Mouse (Mus musculus) bone marrow macrophage, adult 2 months (primary cell): ENCODE measurements at regions not wholly inside any gene's neighbourhood (a gene's known extent, or its start where the extent isn't known, plus 50 kb on each side); places are given as distances from the start of the nearest gene placed in this dataset.

Source experiments
- H3K27ac ChIP-seq: 2 replicates; pipeline ENCODE4 v1.5.1; 2012; ENCODE audit warnings: low read depth, low read length; ENCODE audit not compliant: insufficient read depth
- H3K4me1 ChIP-seq: 2 replicates; pipeline ENCODE4 v1.6.1; 2012; ENCODE audit warnings: low read length; ENCODE audit not compliant: control insufficient read depth, insufficient read depth
- H3K4me3 ChIP-seq: 2 replicates; pipeline ENCODE4 v1.5.1; 2012; ENCODE audit warnings: mild to moderate bottlenecking, low read length, moderate library complexity; ENCODE audit not compliant: insufficient read depth
- CTCF ChIP-seq: IDR thresholded peaks from 2 replicates; pipeline ENCODE4 v1.5.1; 2012; ENCODE audit warnings: low read depth, mild to moderate bottlenecking, low read length, moderate library complexity
- POLR2A ChIP-seq: IDR thresholded peaks from 2 replicates; pipeline ENCODE4 v1.6.1; 2012; ENCODE audit warnings: mild to moderate bottlenecking, low read depth, low read length, borderline replicate concordance

DNA sequence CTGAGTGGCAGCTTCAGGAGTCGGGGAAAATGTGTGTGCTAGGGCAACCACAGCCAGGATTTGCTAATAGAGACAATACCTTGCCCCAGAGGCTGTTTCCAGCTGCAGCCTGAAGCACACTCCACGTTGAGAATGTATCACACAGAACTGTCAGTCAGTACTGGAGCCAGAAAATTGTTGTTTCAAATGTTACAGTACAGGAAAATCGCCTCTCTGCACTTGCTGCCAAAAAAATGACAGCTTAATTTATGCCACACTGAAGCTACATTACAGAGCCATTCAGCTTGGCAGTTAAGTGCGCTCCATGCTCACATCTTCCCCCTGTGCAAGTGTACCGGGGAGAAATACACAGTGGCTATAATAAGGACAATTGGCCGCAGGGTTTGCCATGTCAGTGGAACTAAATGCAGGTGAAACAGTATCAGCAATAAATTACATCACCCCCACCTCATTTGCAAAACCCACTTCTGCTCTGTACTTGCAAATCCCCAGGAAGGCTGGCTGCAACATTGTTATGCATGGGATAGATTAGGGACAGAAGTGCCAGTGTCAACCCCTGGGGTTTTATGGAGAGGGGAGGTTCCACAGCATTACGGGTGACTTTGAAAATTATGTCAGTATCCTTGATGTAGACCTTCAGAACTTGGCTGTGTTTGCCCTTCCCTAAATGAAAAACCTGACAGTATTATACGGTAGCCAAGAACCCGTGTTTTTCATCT lies 263.3 kb upstream of the Sp4 start:
- TF ChIP-seq POLR2A = no peak
- no peak for TF ChIP-seq CTCF
- Histone ChIP-seq H3K4me1 (no peaks in the 10 kb centered on the region), H3K27ac (no peak overlapping the region), H3K4me3 (no peak overlapping the region)

DNA sequence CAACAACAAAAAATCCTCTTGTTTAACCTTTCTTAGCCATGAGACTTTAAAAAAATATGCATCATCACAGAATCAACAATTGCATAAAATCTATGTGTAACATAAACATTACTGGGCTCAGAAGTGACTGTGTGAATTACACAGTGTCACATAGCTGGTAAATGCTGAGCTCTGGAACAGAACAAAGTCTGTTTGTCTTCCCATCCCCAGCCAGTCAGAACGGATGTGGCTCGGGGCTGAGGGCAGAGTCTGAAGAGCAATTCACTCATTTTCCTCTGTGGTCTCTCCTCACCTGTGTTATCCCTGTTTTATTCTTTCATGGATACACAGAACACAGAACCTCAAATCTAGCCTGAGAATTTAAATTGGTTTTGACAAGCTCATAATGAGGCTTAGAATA lies 261.0 kb upstream of the Sp4 start:
- Histone ChIP-seq H3K27ac (no peak overlapping the region), H3K4me3 (no peak overlapping the region), H3K4me1 (no peaks in the 10 kb centered on the region)
- no peak for TF ChIP-seq POLR2A
- TF ChIP-seq CTCF = no peak

GRCm38 (mm10) chr12:118549071-118549470 lies 247.8 kb upstream of the Sp4 start:
- TF ChIP-seq POLR2A (no peak), CTCF (no peak)

GRCm38 (mm10) chr12:118540336-118540735 lies 239.1 kb upstream of the Sp4 start:
- Histone ChIP-seq H3K4me1 (no peaks in the 10 kb centered on the region), H3K27ac (no peak overlapping the region), H3K4me3 (no peak overlapping the region)
- TF ChIP-seq CTCF (no peak), POLR2A (no peak)

More at GRCm38 (mm10) chr12:118549071-118549470, 247.8 kb upstream of the Sp4 start:
- no peak overlapping the region for H3K27ac ChIP-seq
- H3K4me3 ChIP-seq = no peak overlapping the region
- no peaks in the 10 kb centered on the region for H3K4me1 ChIP-seq

GRCm38 (mm10) chr12:118530514-118530913 lies 229.3 kb upstream of the Sp4 start:
- Histone ChIP-seq H3K27ac (no peak overlapping the region), H3K4me3 (no peak overlapping the region), H3K4me1 (no peaks in the 10 kb centered on the region)
- no peak for TF ChIP-seq POLR2A
- TF ChIP-seq CTCF = no peak

DNA sequence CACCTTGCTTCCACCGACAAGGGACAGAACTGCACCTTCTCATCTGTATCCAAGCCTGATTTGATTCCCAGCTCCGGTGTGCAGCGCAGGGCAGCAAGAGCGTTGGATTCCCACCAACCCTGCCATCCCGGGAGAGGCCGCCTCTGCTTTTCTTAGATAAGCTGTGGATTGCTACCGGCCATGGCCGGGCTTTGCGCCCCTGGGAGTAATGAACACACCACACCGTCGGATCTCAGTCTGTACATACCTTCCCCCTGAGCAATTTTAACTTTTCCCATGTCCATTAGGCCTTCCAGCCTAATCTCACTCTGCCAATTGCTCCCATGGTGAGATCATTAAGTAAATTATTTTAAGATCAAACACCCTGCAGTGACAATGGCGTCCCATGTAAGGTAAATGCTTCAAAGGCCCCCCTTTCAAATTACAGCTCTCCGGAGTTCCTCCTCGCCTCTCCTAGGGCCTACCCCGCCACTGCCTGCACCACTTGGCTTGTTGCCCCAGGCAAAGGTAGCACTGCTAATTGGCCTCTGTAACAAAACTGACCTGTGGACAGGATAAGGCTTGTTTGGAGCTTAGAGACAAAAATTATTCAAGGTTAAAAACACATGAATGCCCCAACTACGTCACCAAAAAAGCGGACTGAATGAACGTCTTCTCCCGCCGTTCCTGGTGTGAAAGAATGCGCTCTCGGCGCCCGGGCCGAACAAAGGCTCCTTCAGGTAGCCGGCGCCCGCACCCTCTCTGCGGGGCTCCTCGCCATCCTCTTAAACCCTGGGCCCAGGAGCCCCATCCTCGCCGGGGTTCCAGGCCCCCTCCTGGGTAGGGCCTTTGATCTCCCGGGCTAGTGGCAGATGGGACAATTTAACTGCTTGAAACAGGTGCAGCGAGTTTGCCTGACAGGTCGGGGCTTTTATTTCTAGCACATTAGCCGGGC lies 228.5 kb upstream of the Sp4 start:
- no peak overlapping the region for H3K27ac ChIP-seq
- TF ChIP-seq CTCF (no peak), POLR2A (no peak)
- H3K4me1 ChIP-seq = no peaks in the 10 kb centered on the region
- H3K4me3 ChIP-seq = no peak overlapping the region

DNA sequence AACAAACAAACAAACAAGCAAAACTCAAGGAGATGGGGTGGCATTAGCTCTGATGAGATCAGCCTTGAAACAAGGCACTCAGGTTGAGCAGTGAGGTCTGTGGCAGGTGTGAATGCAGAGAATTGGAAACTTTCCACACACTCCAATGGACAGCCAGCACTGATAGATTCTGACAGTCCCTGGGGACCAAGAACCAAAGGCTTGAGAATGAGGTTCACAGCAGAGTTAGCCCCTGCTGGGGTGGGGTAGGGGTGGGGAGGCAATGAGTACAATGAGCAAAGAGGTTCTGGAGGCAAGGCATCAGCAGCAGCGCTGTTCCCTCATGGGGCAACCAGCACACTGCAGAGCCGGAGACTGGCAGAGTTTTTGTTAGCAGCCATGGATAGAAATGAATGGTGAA lies 220.5 kb upstream of the Sp4 start:
- H3K27ac ChIP-seq = no peak overlapping the region
- TF ChIP-seq CTCF = no peak

GRCm38 (mm10) chr12:118521329-118521728 lies 220.1 kb upstream of the Sp4 start:
- Histone ChIP-seq H3K4me1 (no peaks in the 10 kb centered on the region), H3K4me3 (no peak overlapping the region), H3K27ac (no peak overlapping the region)
- no peak for TF ChIP-seq CTCF
- TF ChIP-seq POLR2A = no peak

More for the DNA sequence above, 220.5 kb upstream of the Sp4 start:
- no peak overlapping the region for H3K4me3 ChIP-seq
- H3K4me1 ChIP-seq = no peaks in the 10 kb centered on the region

- TF ChIP-seq POLR2A (no peak), CTCF (no peak)
- Histone ChIP-seq H3K4me1 (no peaks in the 10 kb centered on the region), H3K4me3 (no peak overlapping the region), H3K27ac (no peak overlapping the region)
Observed at GRCm38 (mm10) chr12:118519801-118520327, 218.6 kb upstream of the Sp4 start.

GRCm38 (mm10) chr12:118510989-118511388 lies 209.7 kb upstream of the Sp4 start:
- no peaks in the 10 kb centered on the region for H3K4me1 ChIP-seq
- no peak overlapping the region for H3K4me3 ChIP-seq
- no peak overlapping the region for H3K27ac ChIP-seq
- TF ChIP-seq POLR2A = no peak
- no peak for TF ChIP-seq CTCF
